Mouse (Mus musculus): ENCODE results near the gene Akirin2.
"Not testable (repeated sequence)": the region's sequence is repeated elsewhere in the genome, so short reads cannot be mapped to it uniquely, and the experiment has no call there.

Gene Akirin2

GRCm38 (mm10) chr4:34572876-34573275 is 22.1 kb downstream of the Akirin2 start:
- H3K36me3 ChIP-seq (ENCODE audit: insufficient read depth, low read length), result peaks cover 100% of the 10 kb centered on the region
- H3K9me3 ChIP-seq (ENCODE audit: low read length), result no peaks in the 10 kb centered on the region
- H3K4me3 ChIP-seq (replicated peaks; ENCODE audit: low read length), result no peak overlapping the region
- H3K27me3 ChIP-seq (ENCODE audit: insufficient read depth, low read length), result no peaks in the 10 kb centered on the region
- no peaks in the 10 kb centered on the region for H3K4me1 ChIP-seq (replicated peaks; ENCODE audit: low read depth, low read length)
- TF ChIP-seq CTCF (conservative IDR thresholded peaks at IDR 0.05; ENCODE audit: low read length), result no peak
- no peak for TF ChIP-seq NANOG (IDR thresholded peaks at IDR 0.05; ENCODE audit: borderline replicate concordance, low read length)
- TF ChIP-seq POU5F1 (IDR thresholded peaks at IDR 0.05; ENCODE audit: borderline replicate concordance, low read length), result no peak

DNA sequence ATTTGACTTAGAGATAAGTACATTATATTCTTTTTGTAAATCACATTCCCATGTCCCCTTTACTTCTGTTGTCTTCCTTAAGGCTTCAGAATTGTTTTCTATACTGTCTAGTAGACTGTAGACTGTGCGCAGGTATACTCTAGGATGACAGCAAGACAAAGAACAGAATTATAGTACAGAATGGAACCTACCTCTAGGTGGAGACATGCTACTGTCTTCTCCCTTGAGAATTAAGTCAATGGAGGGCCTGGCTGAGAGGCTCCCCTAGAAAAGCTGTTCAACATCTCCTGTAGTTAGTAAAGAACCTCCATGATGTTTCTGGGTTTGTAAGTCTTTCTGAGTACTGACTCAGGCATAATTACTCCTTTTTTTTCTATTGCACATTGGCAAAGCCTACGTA is 26.3 kb downstream of the Akirin2 start:
- TF ChIP-seq NANOG (IDR thresholded peaks at IDR 0.05; ENCODE audit: borderline replicate concordance, low read length), result no peak
- TF ChIP-seq CTCF (conservative IDR thresholded peaks at IDR 0.05; ENCODE audit: low read length), result no peak
- TF ChIP-seq POU5F1 (IDR thresholded peaks at IDR 0.05; ENCODE audit: borderline replicate concordance, low read length), result no peak
- Histone ChIP-seq H3K36me3 (ENCODE audit: insufficient read depth, low read length) (peaks cover 95% of the 10 kb centered on the region), H3K27me3 (ENCODE audit: insufficient read depth, low read length) (no peaks in the 10 kb centered on the region), H3K4me3 (replicated peaks; ENCODE audit: low read length) (no peak overlapping the region), H3K9me3 (ENCODE audit: low read length) (no peaks in the 10 kb centered on the region), H3K4me1 (replicated peaks; ENCODE audit: low read depth, low read length) (peaks cover 19% of the 10 kb centered on the region)

DNA sequence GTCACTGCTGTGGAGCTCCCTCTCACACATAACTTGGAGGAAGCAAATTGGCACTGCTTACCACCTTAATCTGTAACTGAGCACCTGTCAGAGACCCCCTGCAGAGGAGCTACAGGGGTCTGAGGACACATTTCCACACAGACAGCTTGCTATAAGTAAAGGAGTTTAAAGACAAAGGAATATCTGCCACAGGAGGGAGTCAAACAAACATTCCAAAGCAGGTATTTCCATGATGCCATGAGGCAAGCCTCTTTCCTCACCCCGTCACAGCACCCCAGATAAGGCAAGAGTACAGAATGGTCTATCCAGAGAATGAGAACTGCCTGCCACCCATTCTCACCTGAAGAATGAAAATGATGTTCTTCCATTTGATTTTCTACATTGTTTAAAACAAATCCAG is 28.5 kb downstream of the Akirin2 start:
- H3K4me3 ChIP-seq (replicated peaks; ENCODE audit: low read length), result no peak overlapping the region
- no peaks in the 10 kb centered on the region for H3K9me3 ChIP-seq (ENCODE audit: low read length)
- no peak for TF ChIP-seq POU5F1 (IDR thresholded peaks at IDR 0.05; ENCODE audit: borderline replicate concordance, low read length)
- peaks cover 95% of the 10 kb centered on the region for H3K36me3 ChIP-seq (ENCODE audit: insufficient read depth, low read length)
- no peaks in the 10 kb centered on the region for H3K27me3 ChIP-seq (ENCODE audit: insufficient read depth, low read length)
- peaks cover 41% of the 10 kb centered on the region for H3K4me1 ChIP-seq (replicated peaks; ENCODE audit: low read depth, low read length)

- not testable (repeated sequence) for H3K4me3 ChIP-seq (replicated peaks; ENCODE audit: low read length); H3K27me3 ChIP-seq (ENCODE audit: insufficient read depth, low read length); H3K9me3 ChIP-seq (ENCODE audit: low read length)
- peaks cover 41% of the 10 kb centered on the region for H3K4me1 ChIP-seq (replicated peaks; ENCODE audit: low read depth, low read length)
- H3K36me3 ChIP-seq (ENCODE audit: insufficient read depth, low read length), result peaks cover 91% of the 10 kb centered on the region
These were observed 30.8 kb downstream of the Akirin2 start for GRCm38 (mm10) chr4:34581489-34581888.

GRCm38 (mm10) chr4:34581990-34582389 is 31.3 kb downstream of the Akirin2 start:
- no peak overlapping the region for H3K4me3 ChIP-seq (replicated peaks; ENCODE audit: low read length)
- H3K27me3 ChIP-seq (ENCODE audit: insufficient read depth, low read length), result no peaks in the 10 kb centered on the region
- H3K4me1 ChIP-seq (replicated peaks; ENCODE audit: low read depth, low read length), result peaks cover 41% of the 10 kb centered on the region
- TF ChIP-seq POU5F1 (IDR thresholded peaks at IDR 0.05; ENCODE audit: borderline replicate concordance, low read length), result no peak
- TF ChIP-seq CTCF (conservative IDR thresholded peaks at IDR 0.05; ENCODE audit: low read length), result no peak
- no peak for TF ChIP-seq NANOG (IDR thresholded peaks at IDR 0.05; ENCODE audit: borderline replicate concordance, low read length)
- no peaks in the 10 kb centered on the region for H3K9me3 ChIP-seq (ENCODE audit: low read length)
- peaks cover 90% of the 10 kb centered on the region for H3K36me3 ChIP-seq (ENCODE audit: insufficient read depth, low read length)

GRCm38 (mm10) chr4:34582476-34582875 is 31.7 kb downstream of the Akirin2 start:
- no peak for TF ChIP-seq CTCF (conservative IDR thresholded peaks at IDR 0.05; ENCODE audit: low read length)
- TF ChIP-seq NANOG (IDR thresholded peaks at IDR 0.05; ENCODE audit: borderline replicate concordance, low read length), result no peak
- no peak for TF ChIP-seq POU5F1 (IDR thresholded peaks at IDR 0.05; ENCODE audit: borderline replicate concordance, low read length)
- Histone ChIP-seq H3K36me3 (ENCODE audit: insufficient read depth, low read length) (peaks cover 90% of the 10 kb centered on the region), H3K9me3 (ENCODE audit: low read length) (no peaks in the 10 kb centered on the region), H3K4me1 (replicated peaks; ENCODE audit: low read depth, low read length) (peaks cover 41% of the 10 kb centered on the region), H3K27me3 (ENCODE audit: insufficient read depth, low read length) (no peaks in the 10 kb centered on the region), H3K4me3 (replicated peaks; ENCODE audit: low read length) (no peak overlapping the region)

GRCm38 (mm10) chr4:34583427-34583826 is 32.7 kb downstream of the Akirin2 start:
- TF ChIP-seq CTCF (conservative IDR thresholded peaks at IDR 0.05; ENCODE audit: low read length), result no peak
- TF ChIP-seq NANOG (IDR thresholded peaks at IDR 0.05; ENCODE audit: borderline replicate concordance, low read length), result no peak
- TF ChIP-seq POU5F1 (IDR thresholded peaks at IDR 0.05; ENCODE audit: borderline replicate concordance, low read length), result no peak
- Histone ChIP-seq H3K27me3 (ENCODE audit: insufficient read depth, low read length) (no peaks in the 10 kb centered on the region), H3K9me3 (ENCODE audit: low read length) (no peaks in the 10 kb centered on the region), H3K4me1 (replicated peaks; ENCODE audit: low read depth, low read length) (peaks cover 41% of the 10 kb centered on the region), H3K36me3 (ENCODE audit: insufficient read depth, low read length) (peaks cover 82% of the 10 kb centered on the region), H3K4me3 (replicated peaks; ENCODE audit: low read length) (no peak overlapping the region)

DNA sequence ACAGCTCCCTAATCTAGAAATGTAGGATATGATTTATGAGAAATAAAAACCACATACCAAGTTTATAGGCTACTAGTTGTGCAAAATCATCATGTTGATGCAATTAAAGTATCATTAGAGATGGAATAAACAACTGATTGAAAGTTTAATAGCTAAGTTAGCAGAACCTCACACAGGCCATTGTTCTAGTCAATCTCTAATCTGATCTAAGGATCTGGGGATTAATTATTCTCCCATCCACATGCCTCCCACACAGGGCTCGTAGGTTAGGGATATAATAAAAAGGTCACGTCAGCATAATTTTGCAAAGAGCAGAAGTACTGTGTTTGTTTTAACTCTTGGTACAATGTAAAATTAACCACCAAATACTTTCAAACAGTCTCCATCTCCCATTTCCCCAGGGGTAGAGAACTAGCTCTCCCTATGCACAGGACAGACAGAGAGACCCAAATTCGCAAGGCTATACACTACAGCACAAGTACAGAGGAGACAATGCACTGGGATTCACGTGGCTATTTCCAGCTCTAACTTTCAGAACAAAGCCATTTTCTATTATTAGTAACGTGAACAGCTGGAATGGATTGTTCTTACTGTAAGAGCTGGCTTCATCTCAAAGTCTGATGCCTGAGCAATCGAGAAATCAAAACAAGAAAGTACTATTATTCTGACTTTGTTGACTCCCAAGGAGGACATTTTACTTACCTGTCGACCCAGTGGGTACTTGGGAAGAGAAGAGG is 34.3 kb downstream of the Akirin2 start:
- no peak overlapping the region for H3K4me3 ChIP-seq (replicated peaks; ENCODE audit: low read length)
- H3K4me1 ChIP-seq (replicated peaks; ENCODE audit: low read depth, low read length), result peaks cover 31% of the 10 kb centered on the region
- no peaks in the 10 kb centered on the region for H3K9me3 ChIP-seq (ENCODE audit: low read length)
- TF ChIP-seq CTCF (conservative IDR thresholded peaks at IDR 0.05; ENCODE audit: low read length), result no peak
- TF ChIP-seq POU5F1 (IDR thresholded peaks at IDR 0.05; ENCODE audit: borderline replicate concordance, low read length), result no peak
- TF ChIP-seq NANOG (IDR thresholded peaks at IDR 0.05; ENCODE audit: borderline replicate concordance, low read length), result no peak
- peaks cover 78% of the 10 kb centered on the region for H3K36me3 ChIP-seq (ENCODE audit: insufficient read depth, low read length)
- H3K27me3 ChIP-seq (ENCODE audit: insufficient read depth, low read length), result no peaks in the 10 kb centered on the region

DNA sequence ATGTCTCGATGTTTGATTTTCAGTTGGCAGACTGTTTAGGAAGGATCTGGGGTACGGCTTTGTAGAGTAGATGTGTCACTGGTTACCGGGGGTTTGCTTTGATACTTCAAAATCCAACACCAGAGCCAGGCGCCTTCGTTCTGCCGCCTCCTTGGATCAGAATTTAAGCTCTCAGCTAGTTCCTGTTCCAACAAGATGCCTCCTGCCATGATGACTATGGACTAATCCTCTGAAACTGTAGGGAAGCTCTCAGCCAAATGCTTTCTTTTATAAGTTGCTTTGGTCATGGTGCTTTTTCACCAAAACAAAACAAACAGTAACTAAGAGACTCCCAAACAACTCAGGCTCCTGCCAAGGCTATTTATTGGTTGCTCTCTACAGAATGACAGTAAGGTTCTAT is 52.4 kb downstream of the Akirin2 start:
- Histone ChIP-seq H3K27me3 (ENCODE audit: insufficient read depth, low read length) (no peaks in the 10 kb centered on the region), H3K4me3 (replicated peaks; ENCODE audit: low read length) (no peak overlapping the region), H3K9me3 (ENCODE audit: low read length) (no peaks in the 10 kb centered on the region), H3K36me3 (ENCODE audit: insufficient read depth, low read length) (peaks cover 86% of the 10 kb centered on the region), H3K4me1 (replicated peaks; ENCODE audit: low read depth, low read length) (no peaks in the 10 kb centered on the region)
- TF ChIP-seq POU5F1 (IDR thresholded peaks at IDR 0.05; ENCODE audit: borderline replicate concordance, low read length) (no peak), NANOG (IDR thresholded peaks at IDR 0.05; ENCODE audit: borderline replicate concordance, low read length) (no peak)
